Mouse (Mus musculus) liver, postnatal 0 days (tissue): ENCODE measurements around the gene Glo1. TPM values are rescaled to one million over a fixed set of nuclear protein-coding genes. Genes with fewer than 3 reads are reported as not detected.
"Not testable (repeated sequence)": the region's sequence is repeated elsewhere in the genome, so short reads cannot be mapped to it uniquely, and the experiment has no call there.

Source experiments
- ATAC-seq: fragments of 200-750 bp; cut with Nextera tagmentation; 2 replicates; pipeline ENCODE4 v1.8.0; 2017; ENCODE audit warnings: mild to moderate bottlenecking, moderate library complexity
- DNase-seq: peaks from one replicate; pipeline ENCODE4 v3.0.0-alpha.2; 2016
- H3K27ac ChIP-seq: fragments of 300-500 bp; sonication (generic); 2 replicates; pipeline ENCODE4 v1.5.1; 2014; ENCODE audit warnings: antibody characterized with exemption, moderate library complexity, mild to moderate bottlenecking, low read depth
- H3K27me3 ChIP-seq: fragments of 300-500 bp; sonication (generic); 2 replicates; pipeline ENCODE4 v1.6.1; 2014; ENCODE audit warnings: low read length, control low read depth, mixed read lengths; ENCODE audit not compliant: insufficient read depth
- H3K36me3 ChIP-seq: fragments of 300-500 bp; sonication (generic); replicated peaks from 2 replicates; pipeline ENCODE4 v1.6.1; 2014; ENCODE audit warnings: mild to moderate bottlenecking, control low read depth, low read length, moderate library complexity, mixed read lengths; ENCODE audit not compliant: insufficient read depth
- H3K4me1 ChIP-seq: fragments of 300-500 bp; sonication (generic); 2 replicates; pipeline ENCODE4 v1.6.1; 2014; ENCODE audit warnings: antibody characterized with exemption, mild to moderate bottlenecking, control low read depth; ENCODE audit not compliant: insufficient read depth
- H3K4me2 ChIP-seq: fragments of 300-500 bp; sonication (generic); 2 replicates; pipeline ENCODE4 v1.6.1; 2014; ENCODE audit warnings: low read depth, mild to moderate bottlenecking, low read length, moderate library complexity, mixed read lengths
- H3K4me3 ChIP-seq: fragments of 300-500 bp; sonication (generic); 2 replicates; pipeline ENCODE4 v1.5.1; 2014; ENCODE audit warnings: low read depth, low read length
- H3K9ac ChIP-seq: fragments of 300-500 bp; sonication (generic); replicated peaks from 2 replicates; pipeline ENCODE4 v1.6.1; 2014; ENCODE audit warnings: mild to moderate bottlenecking, moderate library complexity
- H3K9me3 ChIP-seq: fragments of 300-500 bp; sonication (generic); 2 replicates; pipeline ENCODE4 v1.6.1; 2016; ENCODE audit warnings: mild to moderate bottlenecking, control low read depth, low read length, mixed read lengths
- CTCF ChIP-seq: sonication (generic); IDR thresholded peaks from 2 replicates; pipeline ENCODE4 v1.5.1; 2016; ENCODE audit warnings: antibody characterized with exemption, low read depth
- EP300 ChIP-seq: IDR thresholded peaks from 2 replicates; pipeline ENCODE4 v1.6.1; 2016; ENCODE audit warnings: antibody characterized with exemption, low read depth, mild to moderate bottlenecking
- WGBS: fragments of 180-500 bp; shearing (Covaris S2); extraction: QIAGEN DNeasy Blood & Tissue Kit; methylation state at CpG from one replicate; pipeline ENCODE4 v1.1.7; 2014; ENCODE audit not compliant: insufficient replicate concordance; 5-methylcytosine and 5-hydroxymethylcytosine counted together
- polyA plus RNA-seq: library from polyadenylated mRNA; unstranded; fragments of >200 nt; fragmentation: Nextera tagmentation; extraction: Ambion mirVana; gene quantifications from 2 replicates; pipeline ENCODE4 v1.2.1, GENCODE M21; 2015

Gene Glo1
- polyA plus RNA-seq, 1 experiment from 2014 or later: 220 TPM

GRCm38 (mm10) chr17:30638996-30639395 is 12.3 kb upstream of the Glo1 start:
- no peak overlapping the region for H3K9ac ChIP-seq
- 70% methylated on average over 2 of the region's 2 CpGs for WGBS
- H3K27me3 ChIP-seq: no peaks in the 10 kb centered on the region
- DNase-seq: no peak
- H3K4me1 ChIP-seq: peaks cover 11% of the 10 kb centered on the region
- no peak overlapping the region for H3K4me3 ChIP-seq
- no peak overlapping the region for H3K27ac ChIP-seq
- no peaks in the 10 kb centered on the region for H3K9me3 ChIP-seq
- no peak overlapping the region for H3K4me2 ChIP-seq
- no peaks in the 10 kb centered on the region for H3K36me3 ChIP-seq
- TF ChIP-seq CTCF (no peak), EP300 (no peak)
- ATAC-seq: no peak

GRCm38 (mm10) chr17:30637714-30638113 is 11.0 kb upstream of the Glo1 start:
- Histone ChIP-seq H3K4me2 (no peak overlapping the region), H3K4me1 (peaks cover 11% of the 10 kb centered on the region), H3K36me3 (no peaks in the 10 kb centered on the region), H3K9me3 (no peaks in the 10 kb centered on the region), H3K27me3 (no peaks in the 10 kb centered on the region), H3K9ac (no peak overlapping the region), H3K27ac (no peak overlapping the region), H3K4me3 (no peak overlapping the region)
- WGBS: 35% methylated on average over 1 of the region's 1 CpGs
- no peak for ATAC-seq
- no peak for DNase-seq
- TF ChIP-seq EP300 (no peak), CTCF (no peak)

DNA sequence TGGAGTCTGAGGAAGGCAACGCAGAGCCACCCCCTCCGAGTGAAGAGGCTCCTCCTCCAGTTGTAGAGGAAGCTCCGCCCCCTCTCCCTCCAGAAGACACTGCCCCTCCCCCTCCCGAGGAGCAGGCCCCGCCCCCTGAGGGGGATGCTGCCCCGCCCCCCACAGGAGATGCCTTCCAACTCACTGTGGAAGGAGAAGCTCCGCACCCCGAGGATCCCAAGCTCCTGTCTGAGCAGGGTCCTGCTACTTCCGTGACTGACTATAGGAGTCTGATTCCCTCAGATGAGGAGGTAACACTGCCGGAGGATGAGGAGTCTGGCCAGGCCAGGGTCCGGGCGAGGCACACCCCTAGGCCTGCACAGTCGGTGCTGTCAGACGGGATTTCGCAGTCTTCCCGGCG is 8.7 kb upstream of the Glo1 start:
- Histone ChIP-seq H3K9ac (no peak overlapping the region), H3K4me3 (no peak overlapping the region), H3K4me1 (peaks cover 4% of the 10 kb centered on the region), H3K36me3 (no peaks in the 10 kb centered on the region), H3K27me3 (no peaks in the 10 kb centered on the region), H3K4me2 (peak overlapping the region; percentile 22; the same call in 1 of the 2 replicates), H3K9me3 (no peaks in the 10 kb centered on the region), H3K27ac (no peak overlapping the region)
- WGBS: 51% methylated on average over 17 of the region's 17 CpGs
- ATAC-seq: no peak
- TF ChIP-seq CTCF (no peak), EP300 (no peak)
- DNase-seq: peak; percentile 38

DNA sequence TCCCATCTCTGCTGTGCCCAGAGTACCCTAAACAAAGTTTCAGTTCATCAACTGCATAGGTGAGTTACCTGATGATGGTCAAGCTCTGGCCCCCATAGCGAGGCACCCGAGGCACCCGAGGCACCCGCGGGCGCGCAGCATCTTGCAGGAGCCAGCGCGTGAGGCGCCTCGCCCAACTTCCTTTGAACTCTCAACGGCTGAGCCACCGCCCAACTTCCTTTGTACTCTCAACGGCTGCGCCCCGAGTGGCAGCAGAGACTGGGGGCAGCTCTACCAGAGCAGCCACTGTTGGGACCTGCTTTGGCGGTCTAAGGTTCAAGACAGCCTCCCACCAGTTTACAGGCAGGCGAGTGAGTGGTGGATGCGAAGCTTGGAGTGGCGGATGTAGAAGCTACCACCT is 2.5 kb downstream of the Glo1 start, which contains the start of gene Dnah8:
Gene Dnah8, plus strand, starts transcription at position 223 of the 400 bp plus-strand sequence.
- H3K4me3 ChIP-seq, H3K9ac ChIP-seq, H3K36me3 ChIP-seq, H3K9me3 ChIP-seq, H3K4me1 ChIP-seq, ATAC-seq, H3K4me2 ChIP-seq, DNase-seq, H3K27ac ChIP-seq, H3K27me3 ChIP-seq: not testable (repeated sequence)
- no CpG with 5 or more reads among the region's 20 CpGs for WGBS

GRCm38 (mm10) chr17:30623200-30623599 is 3.5 kb downstream of the Glo1 start:
- no peak for DNase-seq
- Histone ChIP-seq H3K4me3 (no peak overlapping the region), H3K27me3 (no peaks in the 10 kb centered on the region), H3K27ac (no peak overlapping the region), H3K9ac (no peak overlapping the region), H3K36me3 (no peaks in the 10 kb centered on the region), H3K4me2 (no peak overlapping the region), H3K9me3 (no peaks in the 10 kb centered on the region), H3K4me1 (peaks cover 3% of the 10 kb centered on the region; the same call in 1 of the 2 replicates)
- no peak for TF ChIP-seq EP300
- TF ChIP-seq CTCF: no peak
- WGBS: 66% methylated on average over 3 of the region's 3 CpGs
- ATAC-seq: no peak

GRCm38 (mm10) chr17:30621450-30621849 is 5.2 kb downstream of the Glo1 start:
- TF ChIP-seq CTCF (peak; percentile 28; the same call in 1 of the 2 replicates), EP300 (no peak)
- Histone ChIP-seq H3K27me3 (no peaks in the 10 kb centered on the region), H3K27ac (no peak overlapping the region), H3K4me3 (no peak overlapping the region), H3K4me2 (no peak overlapping the region), H3K36me3 (no peaks in the 10 kb centered on the region), H3K4me1 (peaks cover 3% of the 10 kb centered on the region; the same call in 1 of the 2 replicates), H3K9me3 (no peaks in the 10 kb centered on the region), H3K9ac (no peak overlapping the region)
- 71% methylated on average over 4 of the region's 4 CpGs for WGBS
- no peak for ATAC-seq
- no peak for DNase-seq

- Histone ChIP-seq H3K4me1 (peaks cover 5% of the 10 kb centered on the region; the same call in 1 of the 2 replicates), H3K4me3 (no peak overlapping the region), H3K9me3 (no peaks in the 10 kb centered on the region), H3K9ac (no peak overlapping the region), H3K27me3 (no peaks in the 10 kb centered on the region), H3K27ac (no peak overlapping the region), H3K4me2 (no peak overlapping the region), H3K36me3 (no peaks in the 10 kb centered on the region)
- TF ChIP-seq EP300 (no peak), CTCF (no peak)
- DNase-seq (no peak), ATAC-seq (no peak)
- WGBS: 45% methylated on average over 2 of the region's 2 CpGs
Measured at GRCm38 (mm10) chr17:30620548-30620947, 6.1 kb downstream of the Glo1 start.
